Mouse (Mus musculus) forebrain, embryonic 10.5 days (tissue): Measurements from ENCODE around the gene Med25. TPM values are rescaled to one million over a fixed set of nuclear protein-coding genes. Genes with fewer than 3 reads are reported as not detected.

Experiments
- DNase-seq: peaks from one replicate; pipeline ENCODE4 v3.0.0-alpha.2; 2017; ENCODE audit warnings: low spot score; ENCODE audit errors: extremely low spot score
- H3K27ac ChIP-seq: fragments of 300-500 bp; sonication (generic); 2 replicates; pipeline ENCODE4 v1.5.1; 2016; ENCODE audit warnings: mild to moderate bottlenecking
- H3K27me3 ChIP-seq: fragments of 300-500 bp; sonication (generic); 2 replicates; pipeline ENCODE4 v1.6.1; 2016; ENCODE audit warnings: mild to moderate bottlenecking; ENCODE audit not compliant: poor library complexity, severe bottlenecking
- H3K36me3 ChIP-seq: fragments of 300-500 bp; sonication (generic); replicated peaks from 2 replicates; pipeline ENCODE4 v1.6.1; 2016; ENCODE audit warnings: mild to moderate bottlenecking, moderate library complexity
- H3K4me1 ChIP-seq: fragments of 300-500 bp; sonication (generic); 2 replicates; pipeline ENCODE4 v1.6.1; 2016
- H3K4me3 ChIP-seq: fragments of 300-500 bp; sonication (generic); 2 replicates; pipeline ENCODE4 v1.5.1; 2016; ENCODE audit warnings: mild to moderate bottlenecking, moderate library complexity
- H3K9me3 ChIP-seq: fragments of 300-500 bp; sonication (generic); 2 replicates; pipeline ENCODE4 v1.6.1; 2016; ENCODE audit warnings: mild to moderate bottlenecking, moderate library complexity
- WGBS: fragments of 180-500 bp; shearing (Covaris S2); methylation state at CpG from one replicate; pipeline ENCODE4 v1.1.7; 2016; 5-methylcytosine and 5-hydroxymethylcytosine counted together
- polyA plus RNA-seq: library from polyadenylated mRNA; unstranded; fragments of >200 nt; fragmentation: Nextera tagmentation; extraction: Ambion mirVana; gene quantifications from 2 replicates; pipeline ENCODE4 v1.2.1, GENCODE M21; 2016

Gene Med25
- polyA plus RNA-seq, 1 experiment from 2014 or later = 175 TPM

DNA sequence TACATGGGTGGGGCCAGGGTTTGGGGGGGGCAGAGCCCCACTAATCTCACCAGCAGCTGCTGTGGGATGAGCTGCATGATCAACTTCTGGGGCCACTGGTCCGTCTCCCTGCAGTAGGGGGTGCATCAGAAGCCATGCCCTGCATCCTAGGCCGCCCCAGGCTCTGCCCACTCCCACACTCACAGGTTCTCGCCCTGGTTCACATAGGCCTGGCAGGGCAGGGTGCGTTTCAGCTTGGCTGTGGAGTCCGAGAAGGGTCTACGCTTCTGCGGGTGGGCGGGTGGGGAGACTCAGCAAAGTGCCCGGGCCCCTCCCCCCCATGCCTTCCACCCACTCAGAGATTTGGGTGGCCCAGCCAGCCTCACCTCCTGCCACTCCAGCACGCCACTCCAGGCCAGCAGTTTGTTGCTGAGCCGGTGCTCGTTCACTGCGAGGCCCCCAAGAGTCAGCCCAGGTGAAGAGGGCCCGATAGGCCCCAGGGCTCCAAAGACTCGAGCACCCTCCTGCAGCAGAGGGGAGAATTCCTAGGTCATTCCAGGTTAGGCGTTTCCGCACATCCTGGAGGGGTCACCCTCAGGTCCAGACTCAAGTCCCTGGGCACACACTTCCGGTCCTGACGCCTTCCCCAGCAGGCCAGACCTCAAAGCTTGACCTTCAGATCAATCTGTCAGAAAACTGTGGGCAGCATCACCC is 25.4 kb downstream of the Med25 start:
- WGBS = 86% methylated on average over 19 of the region's 19 CpGs
- Histone ChIP-seq H3K4me3 (peak overlapping the region; percentile 72), H3K9me3 (no peaks in the 10 kb centered on the region), H3K4me1 (peaks cover 59% of the 10 kb centered on the region), H3K27ac (peak overlapping the region; percentile 96; the same call in 1 of the 2 replicates), H3K27me3 (no peaks in the 10 kb centered on the region), H3K36me3 (peaks cover 63% of the 10 kb centered on the region)
- no peak for DNase-seq

- Histone ChIP-seq H3K4me3 (peak overlapping the region; percentile 72), H3K9me3 (no peaks in the 10 kb centered on the region), H3K4me1 (peaks cover 61% of the 10 kb centered on the region), H3K36me3 (peaks cover 70% of the 10 kb centered on the region), H3K27ac (peak overlapping the region; percentile 96; the same call in 1 of the 2 replicates), H3K27me3 (no peaks in the 10 kb centered on the region)
- DNase-seq = no peak
- 80% methylated on average over 15 of the region's 15 CpGs for WGBS
Observed at GRCm38 (mm10) chr7:44866276-44867009, 26.1 kb downstream of the Med25 start.

GRCm38 (mm10) chr7:44864595-44865542 is 27.6 kb downstream of the Med25 start:
- H3K4me3 ChIP-seq = peak overlapping the region; percentile 19
- DNase-seq = no peak
- peaks cover 61% of the 10 kb centered on the region for H3K4me1 ChIP-seq
- no peaks in the 10 kb centered on the region for H3K27me3 ChIP-seq
- no peaks in the 10 kb centered on the region for H3K9me3 ChIP-seq
- no peak overlapping the region for H3K27ac ChIP-seq
- peaks cover 86% of the 10 kb centered on the region for H3K36me3 ChIP-seq
- WGBS = 91% methylated on average over 24 of the region's 24 CpGs

- peaks cover 89% of the 10 kb centered on the region for H3K36me3 ChIP-seq
- DNase-seq = no peak
- H3K4me3 ChIP-seq = peak overlapping the region; percentile 19
- H3K27me3 ChIP-seq = no peaks in the 10 kb centered on the region
- 90% methylated on average over 11 of the region's 11 CpGs for WGBS
- H3K9me3 ChIP-seq = no peaks in the 10 kb centered on the region
- no peak overlapping the region for H3K27ac ChIP-seq
- H3K4me1 ChIP-seq = peaks cover 60% of the 10 kb centered on the region
Observed at GRCm38 (mm10) chr7:44863982-44864494, 28.5 kb downstream of the Med25 start.

GRCm38 (mm10) chr7:44863210-44863609 is 29.3 kb downstream of the Med25 start:
- Histone ChIP-seq H3K4me3 (peak overlapping the region; percentile 8; the same call in 1 of the 2 replicates), H3K27me3 (no peaks in the 10 kb centered on the region), H3K36me3 (peaks cover 91% of the 10 kb centered on the region), H3K27ac (no peak overlapping the region), H3K4me1 (peaks cover 61% of the 10 kb centered on the region), H3K9me3 (no peaks in the 10 kb centered on the region)
- 93% methylated on average over 14 of the region's 14 CpGs for WGBS
- no peak for DNase-seq

DNA sequence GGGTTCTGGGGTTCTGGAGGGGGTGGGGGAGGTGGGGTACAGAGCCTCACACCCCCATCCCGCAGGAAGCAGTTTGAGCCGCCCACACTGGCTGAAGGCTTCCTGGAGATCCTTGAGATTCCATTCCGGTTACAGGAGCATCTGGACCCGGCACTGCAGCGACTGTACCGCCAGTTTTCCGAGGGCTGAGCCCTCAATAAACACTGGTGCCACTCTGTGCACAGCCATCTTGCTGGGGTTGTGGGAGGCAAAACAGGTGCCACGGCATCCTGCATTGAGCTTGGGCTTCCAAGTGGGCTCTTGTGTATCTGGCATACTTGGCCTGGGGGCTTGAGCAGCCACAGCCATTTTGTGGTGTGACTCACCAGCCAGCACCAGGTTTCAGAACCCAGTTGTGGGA is 30.1 kb downstream of the Med25 start:
- Histone ChIP-seq H3K27ac (no peak overlapping the region), H3K9me3 (no peaks in the 10 kb centered on the region), H3K36me3 (peaks cover 84% of the 10 kb centered on the region), H3K4me1 (peaks cover 61% of the 10 kb centered on the region), H3K27me3 (no peaks in the 10 kb centered on the region), H3K4me3 (peak overlapping the region; percentile 8; the same call in 1 of the 2 replicates)
- WGBS = 94% methylated on average over 8 of the region's 8 CpGs
- DNase-seq = no peak

GRCm38 (mm10) chr7:44861429-44861816 is 31.1 kb downstream of the Med25 start:
- Histone ChIP-seq H3K36me3 (peaks cover 74% of the 10 kb centered on the region), H3K4me1 (peaks cover 60% of the 10 kb centered on the region), H3K27me3 (no peaks in the 10 kb centered on the region), H3K4me3 (peak overlapping the region; percentile 8; the same call in 1 of the 2 replicates), H3K27ac (peak overlapping the region; percentile 69), H3K9me3 (no peaks in the 10 kb centered on the region)
- DNase-seq = no peak
- 90% methylated on average over 14 of the region's 14 CpGs for WGBS

GRCm38 (mm10) chr7:44860576-44861428 is 31.7 kb downstream of the Med25 start:
- peaks cover 59% of the 10 kb centered on the region for H3K4me1 ChIP-seq
- H3K9me3 ChIP-seq = no peaks in the 10 kb centered on the region
- peaks cover 68% of the 10 kb centered on the region for H3K36me3 ChIP-seq
- H3K27me3 ChIP-seq = no peaks in the 10 kb centered on the region
- H3K27ac ChIP-seq = peak overlapping the region; percentile 69
- peak overlapping the region; percentile 24; the same call in 1 of the 2 replicates for H3K4me3 ChIP-seq
- peak; percentile 74 for DNase-seq
- WGBS = 61% methylated on average over 22 of the region's 22 CpGs

- Histone ChIP-seq H3K4me3 (peak overlapping the region; percentile 24; the same call in 1 of the 2 replicates), H3K27me3 (no peaks in the 10 kb centered on the region), H3K36me3 (peaks cover 59% of the 10 kb centered on the region), H3K27ac (no peak overlapping the region), H3K4me1 (peaks cover 60% of the 10 kb centered on the region), H3K9me3 (no peaks in the 10 kb centered on the region)
- WGBS = 92% methylated on average over 11 of the region's 11 CpGs
- no peak for DNase-seq
Observed at GRCm38 (mm10) chr7:44859896-44860295, 32.6 kb downstream of the Med25 start.

- Histone ChIP-seq H3K27me3 (no peaks in the 10 kb centered on the region), H3K36me3 (peaks cover 47% of the 10 kb centered on the region), H3K9me3 (no peaks in the 10 kb centered on the region), H3K4me1 (peaks cover 73% of the 10 kb centered on the region), H3K4me3 (peak overlapping the region; percentile 93), H3K27ac (peak overlapping the region; percentile 94)
- no peak for DNase-seq
- WGBS = 27% methylated on average over 8 of the region's 8 CpGs
Observed at GRCm38 (mm10) chr7:44857905-44858304, 34.6 kb downstream of the Med25 start.

- H3K27ac ChIP-seq = peak within 1 kb of the TSS; percentile 94
- H3K36me3 ChIP-seq = peaks cover 46% of the 10 kb centered on the region
- WGBS = under 1% methylated on average over 32 of the region's 32 CpGs
- peak; percentile 89 for DNase-seq
- peak within 1 kb of the TSS; percentile 93 for H3K4me3 ChIP-seq
- H3K27me3 ChIP-seq = no peaks in the 10 kb centered on the region
- no peaks in the 10 kb centered on the region for H3K9me3 ChIP-seq
- peaks cover 79% of the 10 kb centered on the region for H3K4me1 ChIP-seq
Observed at GRCm38 (mm10) chr7:44857042-44857552, 35.4 kb downstream of the Med25 start, which contains the start of gene Pnkp. TSS of gene Pnkp (plus strand) at chr7:44857139.
